Mouse (Mus musculus) heart, embryonic 10.5 days (tissue): ENCODE measurements around the gene Nhej1. TPM values are rescaled to one million over a fixed set of nuclear protein-coding genes. Genes with fewer than 3 reads are reported as not detected.

Experiments used
- DNase-seq: peaks from one replicate; pipeline ENCODE4 v3.0.0-alpha.2; 2017; ENCODE audit warnings: low spot score
- H3K27ac ChIP-seq: fragments of 300-500 bp; sonication (generic); 2 replicates; pipeline ENCODE4 v1.5.1; 2016; ENCODE audit warnings: mild to moderate bottlenecking
- H3K27me3 ChIP-seq: fragments of 300-500 bp; sonication (generic); 2 replicates; pipeline ENCODE4 v1.6.1; 2016; ENCODE audit warnings: mild to moderate bottlenecking; ENCODE audit not compliant: poor library complexity, insufficient read depth, severe bottlenecking
- H3K36me3 ChIP-seq: fragments of 300-500 bp; sonication (generic); 2 replicates; pipeline ENCODE4 v1.6.1; 2016; ENCODE audit warnings: mild to moderate bottlenecking, moderate library complexity
- H3K4me1 ChIP-seq: fragments of 300-500 bp; sonication (generic); 2 replicates; pipeline ENCODE4 v1.6.1; 2016; ENCODE audit warnings: mild to moderate bottlenecking
- H3K4me3 ChIP-seq: fragments of 300-500 bp; sonication (generic); 2 replicates; pipeline ENCODE4 v1.5.1; 2016; ENCODE audit warnings: mild to moderate bottlenecking, moderate library complexity
- H3K9me3 ChIP-seq: fragments of 300-500 bp; sonication (generic); 2 replicates; pipeline ENCODE4 v1.6.1; 2016; ENCODE audit warnings: mild to moderate bottlenecking, moderate library complexity
- WGBS: fragments of 180-500 bp; shearing (Covaris S2); methylation state at CpG from one replicate; pipeline ENCODE4 v1.1.7; 2016; 5-methylcytosine and 5-hydroxymethylcytosine counted together
- polyA plus RNA-seq: library from polyadenylated mRNA; unstranded; fragments of >200 nt; fragmentation: Nextera tagmentation; extraction: Ambion mirVana; gene quantifications from 2 replicates; pipeline ENCODE4 v1.2.1, GENCODE M21; 2016

Gene Nhej1
- polyA plus RNA-seq, 1 experiment from 2014 or later: 10.3 TPM

GRCm38 (mm10) chr1:75040429-75040828, 84.6 kb downstream of the Nhej1 start:
- no peak for DNase-seq
- Histone ChIP-seq H3K9me3 (no peaks in the 10 kb centered on the region), H3K36me3 (no peaks in the 10 kb centered on the region), H3K27ac (no peak overlapping the region), H3K4me3 (no peak overlapping the region), H3K27me3 (no peaks in the 10 kb centered on the region), H3K4me1 (peaks cover 13% of the 10 kb centered on the region; the same call in 1 of the 2 replicates)
- 33% methylated on average over 7 of the region's 7 CpGs for WGBS

- WGBS: 87% methylated on average over 10 of the region's 10 CpGs
- peaks cover 4% of the 10 kb centered on the region; the same call in 1 of the 2 replicates for H3K4me1 ChIP-seq
- DNase-seq: no peak
- H3K27me3 ChIP-seq: no peaks in the 10 kb centered on the region
- H3K36me3 ChIP-seq: no peaks in the 10 kb centered on the region
- no peaks in the 10 kb centered on the region for H3K9me3 ChIP-seq
- H3K4me3 ChIP-seq: no peak overlapping the region
- H3K27ac ChIP-seq: no peak overlapping the region
Measured at GRCm38 (mm10) chr1:75032041-75032440, 93.0 kb downstream of the Nhej1 start.

DNA sequence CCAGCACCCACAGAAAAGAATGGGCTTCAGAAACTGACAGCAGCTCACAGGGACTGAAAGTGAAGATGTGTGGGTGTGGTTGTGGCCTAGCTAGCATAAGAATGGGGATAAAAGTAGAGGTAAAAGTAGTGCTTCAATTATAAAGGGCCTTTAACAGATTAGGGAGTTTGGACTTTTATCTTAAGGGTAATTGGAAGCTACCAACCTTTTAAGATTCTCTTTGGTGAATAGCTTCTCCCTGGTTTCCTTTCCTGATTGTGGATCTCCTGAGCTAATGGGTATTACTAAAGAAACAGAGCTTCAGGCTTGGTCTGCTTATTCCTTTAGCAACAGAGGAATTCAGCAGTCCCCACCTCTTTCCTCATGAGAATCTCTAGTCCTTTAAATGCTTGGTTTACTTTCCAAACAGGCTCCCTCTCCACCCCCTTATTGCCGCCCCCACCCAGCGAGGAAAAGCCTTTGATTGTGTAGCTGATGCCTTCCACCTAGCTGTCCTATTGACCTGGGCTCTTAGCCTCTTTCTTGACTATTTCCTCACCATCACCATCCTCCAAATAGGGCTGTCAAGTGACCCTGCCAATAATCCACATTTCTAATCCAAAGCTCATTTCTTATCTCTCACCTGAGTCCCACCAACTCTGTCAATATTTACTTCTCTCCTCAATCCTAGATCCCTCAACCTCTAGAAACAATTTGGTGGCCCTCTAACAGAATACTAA, 97.8 kb downstream of the Nhej1 start:
- 49% methylated on average over 2 of the region's 2 CpGs for WGBS
- Histone ChIP-seq H3K4me1 (peaks cover 4% of the 10 kb centered on the region; the same call in 1 of the 2 replicates), H3K36me3 (no peaks in the 10 kb centered on the region), H3K9me3 (no peaks in the 10 kb centered on the region), H3K27me3 (no peaks in the 10 kb centered on the region), H3K4me3 (no peak overlapping the region), H3K27ac (no peak overlapping the region)
- DNase-seq: peak; percentile 31

DNA sequence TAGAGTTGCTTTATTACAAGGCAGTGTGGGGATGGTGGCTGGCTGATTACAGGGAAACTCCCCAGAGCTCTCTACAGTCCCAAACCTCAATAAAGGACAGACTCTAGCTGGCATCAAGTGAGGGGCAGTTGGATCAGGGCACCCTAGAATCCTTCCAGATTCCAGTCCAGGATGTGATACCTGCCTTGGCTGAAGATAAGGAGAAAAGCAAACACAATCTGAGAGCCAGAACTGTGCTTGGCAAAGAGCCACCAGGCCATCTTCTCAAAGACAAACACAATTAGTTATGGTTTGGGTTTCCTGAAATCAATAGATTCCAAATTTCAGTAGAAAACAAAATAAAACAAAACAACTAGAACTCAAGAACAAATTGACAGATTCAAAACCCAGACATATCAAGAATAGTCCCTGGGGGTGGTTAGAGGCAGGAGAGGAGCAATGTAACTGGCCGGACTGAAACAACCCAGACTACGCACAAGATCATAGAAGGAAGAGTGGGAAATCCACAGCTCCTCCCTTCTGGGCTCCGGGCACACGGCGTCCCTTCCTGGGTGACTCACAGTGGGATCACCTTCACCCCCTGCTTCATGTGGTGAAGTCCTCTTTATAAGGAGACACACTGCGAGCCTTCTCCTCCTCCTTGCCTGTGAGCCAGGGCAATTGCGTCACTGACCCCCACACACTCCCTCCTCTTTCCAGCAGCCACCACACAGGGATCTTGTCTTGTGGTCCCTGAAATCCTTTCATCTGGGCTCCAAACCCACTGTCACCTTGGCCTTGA, 100.4 kb downstream of the Nhej1 start:
- WGBS: 68% methylated on average over 7 of the region's 7 CpGs
- Histone ChIP-seq H3K27me3 (no peaks in the 10 kb centered on the region), H3K9me3 (no peaks in the 10 kb centered on the region), H3K27ac (no peak overlapping the region), H3K4me3 (no peak overlapping the region), H3K4me1 (no peaks in the 10 kb centered on the region), H3K36me3 (no peaks in the 10 kb centered on the region)
- peak; percentile 63 for DNase-seq

- H3K36me3 ChIP-seq: no peaks in the 10 kb centered on the region
- WGBS: 78% methylated on average over 5 of the region's 5 CpGs
- no peak for DNase-seq
- no peaks in the 10 kb centered on the region for H3K9me3 ChIP-seq
- no peaks in the 10 kb centered on the region for H3K27me3 ChIP-seq
- H3K4me1 ChIP-seq: no peaks in the 10 kb centered on the region
- H3K27ac ChIP-seq: no peak overlapping the region
- no peak overlapping the region for H3K4me3 ChIP-seq
Measured at GRCm38 (mm10) chr1:75022216-75022615, 102.8 kb downstream of the Nhej1 start.

DNA sequence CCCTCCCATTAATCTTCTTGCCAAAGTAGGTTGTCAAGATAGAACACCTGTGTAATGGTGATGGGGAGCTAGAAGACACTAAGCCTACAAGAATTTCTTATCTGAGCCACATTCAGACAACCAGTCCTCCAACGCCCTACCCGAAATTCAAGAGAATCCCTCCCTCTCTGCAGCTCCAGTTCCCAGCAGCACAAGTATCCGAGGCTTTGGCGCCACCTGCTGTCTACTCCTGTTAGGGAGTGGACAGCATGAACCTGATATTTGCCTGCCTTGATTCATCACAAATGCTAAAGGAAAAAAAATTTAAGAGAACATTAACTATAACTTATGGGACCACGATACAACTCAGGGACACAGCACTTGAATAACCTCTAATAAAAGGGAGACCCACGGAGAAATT, 108.2 kb downstream of the Nhej1 start:
- no peaks in the 10 kb centered on the region for H3K36me3 ChIP-seq
- DNase-seq: peak; percentile 83
- H3K9me3 ChIP-seq: no peaks in the 10 kb centered on the region
- no peak overlapping the region for H3K27ac ChIP-seq
- 2% methylated on average over 6 of the region's 6 CpGs for WGBS
- peaks cover 23% of the 10 kb centered on the region for H3K4me1 ChIP-seq
- no peak overlapping the region for H3K4me3 ChIP-seq
- no peaks in the 10 kb centered on the region for H3K27me3 ChIP-seq

DNA sequence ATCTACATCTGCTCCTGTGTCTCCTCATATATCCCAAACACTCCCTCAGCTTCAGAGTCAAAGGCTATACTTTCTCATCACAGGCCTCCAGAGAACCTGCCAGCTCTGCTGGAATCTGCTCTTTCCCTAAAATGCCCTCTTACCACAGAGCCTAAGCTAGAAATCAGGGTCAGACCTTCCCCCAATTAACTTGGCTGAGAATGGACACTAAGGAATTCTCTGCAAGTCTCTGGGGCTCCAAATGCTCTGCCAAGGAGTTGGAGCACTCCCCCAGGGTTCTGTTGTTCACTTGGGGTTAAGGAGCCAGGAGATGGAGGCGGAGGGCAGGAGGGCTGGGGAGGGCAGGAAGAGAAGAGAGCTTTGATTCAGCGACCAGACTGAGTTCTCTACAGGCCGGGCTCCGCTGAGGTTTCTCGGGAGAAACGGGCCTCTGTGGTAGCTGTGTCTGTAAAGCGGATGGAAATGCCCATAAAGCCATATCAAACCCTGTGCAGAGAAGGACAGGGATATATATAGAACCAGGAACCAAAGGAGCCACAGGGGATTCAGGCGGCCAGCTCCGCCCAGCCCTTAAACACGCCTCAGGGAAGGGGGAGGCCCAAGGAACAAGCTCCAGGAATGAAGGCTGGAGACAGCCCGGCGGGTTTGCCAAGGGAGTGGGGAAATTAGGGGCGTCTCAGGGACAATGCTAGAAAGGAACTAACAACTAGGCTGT, 109.3 kb downstream of the Nhej1 start:
- no peaks in the 10 kb centered on the region for H3K9me3 ChIP-seq
- peaks cover 23% of the 10 kb centered on the region for H3K4me1 ChIP-seq
- DNase-seq: no peak
- 22% methylated on average over 13 of the region's 13 CpGs for WGBS
- no peaks in the 10 kb centered on the region for H3K36me3 ChIP-seq
- H3K27ac ChIP-seq: peak overlapping the region; percentile 85
- peak overlapping the region; percentile 35 for H3K4me3 ChIP-seq
- H3K27me3 ChIP-seq: no peaks in the 10 kb centered on the region

GRCm38 (mm10) chr1:75014210-75014845, 110.7 kb downstream of the Nhej1 start:
- H3K9me3 ChIP-seq: no peaks in the 10 kb centered on the region
- peaks cover 23% of the 10 kb centered on the region for H3K4me1 ChIP-seq
- H3K27ac ChIP-seq: peak overlapping the region; percentile 85; the same call in 1 of the 2 replicates
- H3K4me3 ChIP-seq: no peak overlapping the region
- WGBS: 52% methylated on average over 5 of the region's 5 CpGs
- DNase-seq: no peak
- no peaks in the 10 kb centered on the region for H3K27me3 ChIP-seq
- no peaks in the 10 kb centered on the region for H3K36me3 ChIP-seq

GRCm38 (mm10) chr1:75010817-75011216, 114.2 kb downstream of the Nhej1 start:
- Histone ChIP-seq H3K27me3 (no peaks in the 10 kb centered on the region), H3K4me1 (peaks cover 24% of the 10 kb centered on the region), H3K9me3 (no peaks in the 10 kb centered on the region), H3K36me3 (no peaks in the 10 kb centered on the region), H3K27ac (no peak overlapping the region), H3K4me3 (no peak overlapping the region)
- no peak for DNase-seq

DNA sequence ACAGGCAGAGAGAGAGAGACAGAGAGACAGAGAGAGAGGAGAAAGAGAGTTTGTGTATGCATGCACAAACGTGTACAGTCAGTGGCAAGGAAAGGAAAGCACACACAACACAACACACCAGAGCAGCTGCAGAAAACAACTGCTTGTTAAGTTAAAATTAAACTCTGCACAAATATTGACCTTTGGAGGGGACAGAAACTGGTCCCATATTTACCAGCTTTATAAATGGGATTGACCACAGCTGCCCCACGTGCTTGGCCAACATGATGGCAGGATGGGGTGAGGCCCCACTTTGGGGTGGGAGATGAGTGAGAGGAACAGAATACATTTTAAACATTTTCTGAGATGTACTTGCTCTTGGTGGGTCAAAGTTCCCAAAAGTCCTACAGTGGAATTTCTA, 114.8 kb downstream of the Nhej1 start:
- WGBS: 67% methylated on average over 2 of the region's 2 CpGs
- H3K4me3 ChIP-seq: no peak overlapping the region
- H3K9me3 ChIP-seq: no peaks in the 10 kb centered on the region
- H3K4me1 ChIP-seq: peaks cover 21% of the 10 kb centered on the region
- no peak for DNase-seq
- H3K27ac ChIP-seq: no peak overlapping the region
- no peaks in the 10 kb centered on the region for H3K36me3 ChIP-seq
- H3K27me3 ChIP-seq: no peaks in the 10 kb centered on the region

- H3K4me1 ChIP-seq: peaks cover 9% of the 10 kb centered on the region
- no peak overlapping the region for H3K4me3 ChIP-seq
- H3K27ac ChIP-seq: peak overlapping the region; percentile 59
- H3K9me3 ChIP-seq: no peaks in the 10 kb centered on the region
- peak; percentile 76 for DNase-seq
- no peaks in the 10 kb centered on the region for H3K36me3 ChIP-seq
- WGBS: 27% methylated on average over 4 of the region's 4 CpGs
- no peaks in the 10 kb centered on the region for H3K27me3 ChIP-seq
Measured at GRCm38 (mm10) chr1:75006016-75006415, 119.0 kb downstream of the Nhej1 start.

- no peak overlapping the region for H3K4me3 ChIP-seq
- no peaks in the 10 kb centered on the region for H3K27me3 ChIP-seq
- H3K36me3 ChIP-seq: no peaks in the 10 kb centered on the region
- WGBS: 66% methylated on average over 6 of the region's 6 CpGs
- H3K27ac ChIP-seq: no peak overlapping the region
- H3K9me3 ChIP-seq: no peaks in the 10 kb centered on the region
- DNase-seq: no peak
- peaks cover 7% of the 10 kb centered on the region for H3K4me1 ChIP-seq
Measured at GRCm38 (mm10) chr1:75001183-75001582, 123.8 kb downstream of the Nhej1 start.
